Mouse (Mus musculus): ENCODE data around the gene Tagln.

The Tagln gene

DNA sequence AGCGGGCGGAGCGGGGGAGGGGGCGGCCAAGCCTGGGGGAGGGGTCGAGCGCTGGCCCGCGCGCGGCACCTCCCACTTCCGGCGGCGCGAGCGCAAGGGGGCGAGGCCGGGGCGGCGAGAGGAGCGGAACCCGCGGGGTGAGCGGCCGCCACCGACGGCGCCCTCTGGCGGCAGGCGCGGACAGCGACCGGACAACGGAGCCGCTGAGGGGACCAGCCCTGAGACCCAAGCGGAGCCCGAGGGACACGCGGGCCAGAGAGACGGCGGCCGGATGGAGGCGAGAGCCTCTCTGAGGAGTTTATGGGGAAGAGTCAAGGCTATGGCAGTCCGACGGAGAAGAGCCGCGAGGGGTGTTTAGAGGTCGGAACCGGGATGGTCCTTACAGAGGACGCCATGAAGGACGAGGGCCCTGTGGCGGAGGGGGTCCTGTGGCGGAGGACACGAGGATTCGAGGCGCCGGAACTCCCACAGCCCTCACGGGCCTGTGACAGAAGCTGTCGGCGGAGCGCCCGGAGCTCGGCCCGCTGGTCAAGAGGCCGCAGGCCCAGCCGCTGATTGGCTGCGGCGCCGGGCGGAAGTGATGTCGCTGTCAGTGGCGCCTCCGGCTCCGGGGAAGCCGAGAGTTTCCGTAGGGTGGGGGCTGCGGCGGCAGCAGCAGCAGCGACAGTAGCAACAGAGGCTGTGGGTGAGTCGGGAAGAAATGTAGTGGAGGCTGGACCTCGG, 29.3 kb downstream of the Tagln start, which contains the start of the genes Pcsk7 and Rnf214:
Pcsk7 (plus strand) TSS at position 143 of the 723 bp plus-strand sequence.
Rnf214 (minus strand) TSS at position 557 of the 723 bp plus-strand sequence.
- peak; percentile 81 for DNase-seq (ENCODE audit: low spot score)

DNA sequence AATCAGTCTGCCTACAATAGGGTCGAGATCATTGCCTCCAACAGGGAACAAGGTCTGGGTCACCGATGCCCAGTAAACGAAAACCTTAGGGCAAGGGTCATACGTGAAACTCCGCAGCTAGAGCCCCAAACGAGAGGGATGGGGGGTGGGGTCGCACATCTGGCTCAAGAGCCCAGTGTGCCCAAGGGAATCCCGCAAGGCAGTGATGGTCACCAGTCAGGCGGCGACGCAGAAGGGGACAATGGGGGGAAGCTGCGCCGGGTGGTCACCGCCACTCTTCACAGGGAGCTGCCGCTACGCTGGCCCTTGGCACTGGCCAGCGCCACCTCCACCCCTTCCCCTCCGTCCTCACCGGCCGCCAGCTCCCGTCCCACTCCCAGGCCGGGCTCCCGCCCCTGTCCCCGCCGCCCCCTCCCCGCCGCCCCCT, 30.0 kb downstream of the Tagln start:
- DNase-seq (ENCODE audit: low spot score): no peak

DNA sequence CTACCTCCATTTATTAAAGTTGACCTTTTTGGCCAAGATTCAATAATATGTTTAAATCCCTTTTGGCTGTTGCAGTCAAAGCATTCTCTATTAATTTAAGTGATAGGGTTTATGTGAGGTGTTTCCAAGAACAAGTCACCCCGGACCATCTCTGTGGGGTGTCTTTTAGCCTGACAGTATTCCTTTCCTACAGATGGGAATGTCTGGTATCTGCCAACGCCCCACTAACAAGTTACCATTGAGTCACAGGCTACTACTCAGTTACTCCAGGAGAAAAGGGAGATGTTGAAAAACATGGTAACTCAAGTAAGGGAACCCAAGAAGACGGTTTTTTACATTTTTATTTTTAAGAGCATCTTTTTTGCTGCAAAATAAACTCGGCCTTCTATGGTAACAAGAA, 30.7 kb downstream of the Tagln start:
- DNase-seq (ENCODE audit: low spot score): no peak

DNA sequence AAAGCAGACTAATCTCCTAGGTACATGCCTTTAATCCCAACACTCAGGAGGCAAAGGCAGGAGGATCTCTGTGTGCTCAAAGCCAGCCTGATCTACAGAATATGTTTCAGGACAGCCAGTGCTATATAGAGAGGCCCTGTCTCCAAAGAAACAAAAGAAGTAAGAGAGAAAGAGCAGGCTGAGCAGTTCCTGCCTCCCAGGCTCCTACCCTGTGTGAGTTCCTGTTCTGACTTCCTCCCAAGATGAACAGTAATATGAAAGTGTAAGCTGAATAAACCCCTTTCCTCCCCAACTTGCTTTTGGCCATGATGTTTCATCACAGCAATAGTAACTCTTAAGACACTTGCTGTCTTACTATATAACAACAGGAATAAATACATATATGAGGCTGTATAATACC, 42.2 kb downstream of the Tagln start:
- DNase-seq (ENCODE audit: low spot score): no peak

All from left cerebral cortex, adult 11 months (tissue).